Mouse (Mus musculus): ENCODE measurements around the gene Kdf1.

DNA sequence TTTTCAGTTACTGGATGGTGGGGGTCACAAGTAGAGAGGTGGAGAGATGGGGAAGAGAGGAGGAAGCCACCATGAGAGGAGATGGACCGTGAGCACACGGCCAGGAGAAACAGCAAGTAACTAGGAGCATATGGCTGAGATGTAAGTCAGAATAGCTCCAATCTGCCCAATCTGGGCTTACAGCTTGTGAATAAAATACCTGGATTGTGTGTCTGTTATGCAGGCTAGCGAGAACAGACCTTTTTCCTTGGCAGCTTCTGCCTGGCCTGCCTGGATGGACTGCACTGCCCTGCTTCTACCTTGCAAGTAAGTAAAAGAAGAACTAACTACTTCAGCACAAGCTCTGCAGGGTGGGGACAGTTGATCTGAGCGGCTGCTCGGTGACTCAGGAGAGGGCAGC is 7.7 kb upstream of the Kdf1 start:
- TF ChIP-seq CTCF (conservative IDR thresholded peaks at IDR 0.05 in 1 of 2, IDR thresholded peaks at IDR 0.05 in 1 of 2; ENCODE audit: low read depth in 2 of 2, low read length in 2 of 2) = no peak
- TF ChIP-seq JUN (IDR thresholded peaks at IDR 0.05; ENCODE audit: insufficient read depth, low read depth, low read length) = no peak
- TF ChIP-seq UBTF (IDR thresholded peaks at IDR 0.05; ENCODE audit: low read depth, low read length) = no peak
- TF ChIP-seq EP300 (IDR thresholded peaks at IDR 0.05; ENCODE audit: low read length) = no peak
- TF ChIP-seq ZC3H11A (IDR thresholded peaks at IDR 0.05; ENCODE audit: low read depth, low read length) = no peak
- no peak for TF ChIP-seq POLR2AphosphoS2 (IDR thresholded peaks at IDR 0.05; ENCODE audit: low read depth, low read length)
- no peak for TF ChIP-seq ETS1 (conservative IDR thresholded peaks at IDR 0.05; ENCODE audit: low read depth, low read length)
- no peak for TF ChIP-seq HCFC1 (IDR thresholded peaks at IDR 0.05; ENCODE audit: low read depth, low read length)
- no peak for TF ChIP-seq POLR2A (IDR thresholded peaks at IDR 0.05; ENCODE audit: low read depth, low read length)
- TF ChIP-seq USF1 (IDR thresholded peaks at IDR 0.05; ENCODE audit: low read depth, low read length) = no peak
- no peak for TF ChIP-seq CHD2 (IDR thresholded peaks at IDR 0.05; ENCODE audit: low read length)
- no peak for TF ChIP-seq BHLHE40 (IDR thresholded peaks at IDR 0.05; ENCODE audit: low read depth, low read length)

Measured in CH12.LX (cell line).